Mouse (Mus musculus) bone marrow macrophage, adult 2 months (primary cell): Measurements from ENCODE around the gene Tshz2. TPM values are rescaled to one million over a fixed set of nuclear protein-coding genes. Genes with fewer than 3 reads are reported as not detected.

Source experiments
- H3K27ac ChIP-seq: 2 replicates; pipeline ENCODE4 v1.5.1; 2012; ENCODE audit warnings: low read depth, low read length; ENCODE audit not compliant: insufficient read depth
- H3K4me1 ChIP-seq: 2 replicates; pipeline ENCODE4 v1.6.1; 2012; ENCODE audit warnings: low read length; ENCODE audit not compliant: control insufficient read depth, insufficient read depth
- H3K4me3 ChIP-seq: 2 replicates; pipeline ENCODE4 v1.5.1; 2012; ENCODE audit warnings: mild to moderate bottlenecking, low read length, moderate library complexity; ENCODE audit not compliant: insufficient read depth
- CTCF ChIP-seq: IDR thresholded peaks from 2 replicates; pipeline ENCODE4 v1.5.1; 2012; ENCODE audit warnings: low read depth, mild to moderate bottlenecking, low read length, moderate library complexity
- POLR2A ChIP-seq: IDR thresholded peaks from 2 replicates; pipeline ENCODE4 v1.6.1; 2012; ENCODE audit warnings: mild to moderate bottlenecking, low read depth, low read length, borderline replicate concordance
- polyA plus RNA-seq: library from polyadenylated mRNA; stranded (reverse); fragments of >200 nt; gene quantifications from 2 replicates; pipeline ENCODE4 v1.2.4, GENCODE M21; 2012; ENCODE audit not compliant: missing spikeins, insufficient read depth, insufficient read length

Tshz2 gene
- polyA plus RNA-seq, 1 experiment: not detected

DNA sequence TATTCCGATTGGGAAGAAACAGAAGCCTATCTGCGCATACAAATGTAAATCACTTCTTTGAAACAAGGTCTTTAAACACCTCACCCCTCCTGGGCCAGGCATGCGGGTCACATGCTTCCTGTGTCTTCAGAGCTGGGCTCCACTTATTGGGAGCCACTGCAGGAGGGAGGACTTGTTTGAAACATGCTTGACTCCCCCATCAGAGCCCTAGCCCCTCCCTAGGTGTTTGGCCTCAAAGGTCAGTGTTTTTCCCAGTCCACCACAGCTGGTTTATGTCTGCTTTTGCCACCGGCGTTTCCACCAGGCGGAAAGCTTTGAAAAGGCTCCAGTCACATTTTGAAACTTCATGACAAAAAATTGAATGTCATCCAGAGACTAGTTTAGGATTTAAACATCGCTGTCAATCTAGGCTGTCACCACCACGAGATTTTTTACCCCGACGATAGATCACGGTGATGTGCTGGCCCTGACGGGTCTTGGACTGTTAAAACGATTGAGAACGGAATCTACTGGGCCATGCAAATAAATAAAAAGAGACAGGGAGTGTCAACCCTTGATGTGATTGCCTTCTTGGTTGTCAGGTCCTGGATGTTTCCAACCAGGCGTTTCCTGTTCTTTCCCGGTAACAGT lies 96.0 kb downstream of the Tshz2 start:
- Histone ChIP-seq H3K27ac (no peak overlapping the region), H3K4me1 (no peaks in the 10 kb centered on the region), H3K4me3 (no peak overlapping the region)
- TF ChIP-seq CTCF (no peak), POLR2A (no peak)

DNA sequence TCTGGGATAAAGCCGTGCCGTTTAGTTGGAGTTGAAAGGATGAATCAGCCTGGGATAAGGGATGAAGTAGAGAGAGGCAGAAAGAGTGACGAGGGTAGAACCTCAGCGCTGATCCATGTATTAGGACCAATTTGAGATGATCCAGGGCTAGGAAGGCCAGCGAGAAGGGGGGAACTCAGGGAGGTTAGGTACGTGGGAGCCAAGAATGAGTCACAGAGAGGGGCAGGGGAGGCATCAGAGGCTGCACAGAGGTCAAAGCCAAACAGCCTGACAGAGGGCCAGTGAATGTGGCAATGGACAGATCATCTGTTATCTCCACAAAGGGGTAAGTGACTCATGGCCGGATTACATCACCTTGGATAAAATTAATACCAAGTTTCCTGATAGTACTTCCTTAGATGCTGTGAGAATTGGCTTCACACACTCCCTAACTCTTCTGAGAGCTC lies 97.8 kb downstream of the Tshz2 start:
- H3K4me3 ChIP-seq: no peak overlapping the region
- no peak overlapping the region for H3K27ac ChIP-seq
- no peaks in the 10 kb centered on the region for H3K4me1 ChIP-seq
- TF ChIP-seq POLR2A (no peak), CTCF (no peak)

DNA sequence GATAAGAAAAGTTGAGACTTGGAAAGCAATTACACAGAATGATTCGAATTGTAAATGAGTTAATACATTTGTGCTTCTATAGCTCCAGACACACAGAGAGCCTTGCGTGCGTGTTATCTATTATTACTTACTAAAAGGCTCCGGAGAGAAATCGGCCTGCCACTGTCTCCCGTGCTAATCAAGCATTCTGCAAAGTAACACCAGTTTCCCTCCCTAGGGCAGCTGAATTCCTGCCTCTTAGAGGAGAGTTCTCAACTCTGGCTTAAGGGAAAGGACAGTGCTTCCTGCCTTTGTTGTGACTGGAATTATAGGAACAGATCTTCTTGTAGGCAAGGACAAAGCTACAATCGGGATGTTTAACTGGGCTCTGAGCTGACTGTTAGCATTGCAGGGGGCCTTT lies 101.2 kb downstream of the Tshz2 start:
- TF ChIP-seq POLR2A: no peak
- no peak for TF ChIP-seq CTCF
- Histone ChIP-seq H3K4me3 (no peak overlapping the region), H3K4me1 (no peaks in the 10 kb centered on the region), H3K27ac (no peak overlapping the region)

DNA sequence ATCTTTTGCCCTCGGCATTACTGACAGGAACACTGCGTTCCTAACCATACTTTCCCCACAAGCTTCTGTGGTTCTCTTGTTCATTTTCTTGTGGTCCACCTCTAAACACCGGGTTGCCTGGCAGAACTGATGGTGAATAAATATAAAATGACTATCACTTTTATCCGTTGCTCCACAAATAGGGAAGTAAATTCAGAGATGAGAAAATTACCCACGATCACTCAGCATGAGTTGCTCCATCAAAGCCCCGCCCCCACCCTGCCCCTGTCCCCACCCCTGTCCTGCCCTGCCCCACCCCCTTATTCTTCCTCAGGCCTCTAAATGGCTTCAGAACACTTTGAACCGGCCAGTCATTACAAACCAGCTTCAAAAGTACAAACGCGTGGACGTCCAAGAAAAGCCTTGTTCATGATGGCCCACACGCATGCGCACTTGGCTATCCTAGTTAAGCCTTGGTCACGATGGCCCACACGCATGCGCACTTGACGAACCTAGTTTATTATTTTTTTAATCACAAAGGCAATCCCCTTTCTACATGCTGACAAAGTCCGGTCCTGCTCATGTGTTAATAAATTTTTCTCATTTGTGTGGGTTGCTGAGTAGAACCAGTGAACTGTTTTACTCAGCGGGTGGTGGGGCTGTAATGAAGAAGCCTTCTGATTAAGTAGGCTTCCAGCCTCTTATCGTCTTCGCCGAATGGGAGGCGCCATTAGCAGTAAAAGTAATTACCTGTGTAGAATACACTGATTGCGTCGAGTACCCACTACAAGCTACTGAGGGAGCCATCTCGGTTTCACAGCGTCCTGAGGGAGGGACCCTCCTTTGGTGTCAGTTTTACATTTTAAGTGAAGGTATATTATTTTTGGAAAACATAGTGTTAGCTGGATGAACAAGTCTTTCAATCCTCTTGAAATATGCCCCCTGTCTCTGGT lies 102.9 kb downstream of the Tshz2 start:
- H3K4me3 ChIP-seq: no peak overlapping the region
- H3K27ac ChIP-seq: no peak overlapping the region
- no peaks in the 10 kb centered on the region for H3K4me1 ChIP-seq
- no peak for TF ChIP-seq POLR2A

DNA sequence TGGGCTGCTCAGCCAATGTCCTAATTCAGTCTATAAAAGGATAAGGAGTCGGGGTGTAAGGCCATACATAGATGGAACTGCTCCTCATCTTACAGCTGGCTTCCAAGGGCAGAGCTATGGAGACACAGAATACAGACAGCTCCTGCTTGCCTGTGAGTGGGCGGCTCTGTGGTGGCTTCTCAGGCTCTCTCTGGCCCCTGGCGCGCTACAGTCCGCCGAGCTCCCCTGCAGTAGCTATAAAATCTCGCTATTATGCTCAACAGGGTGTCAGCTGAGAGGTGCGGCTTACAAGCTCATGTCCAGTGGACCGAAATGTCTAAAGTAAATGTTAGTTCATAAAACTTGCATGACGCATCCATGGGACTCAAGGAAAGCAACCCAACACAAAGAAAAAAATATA lies 108.2 kb downstream of the Tshz2 start:
- Histone ChIP-seq H3K4me3 (no peak overlapping the region), H3K4me1 (no peaks in the 10 kb centered on the region), H3K27ac (no peak overlapping the region)
- TF ChIP-seq CTCF: no peak
- no peak for TF ChIP-seq POLR2A

DNA sequence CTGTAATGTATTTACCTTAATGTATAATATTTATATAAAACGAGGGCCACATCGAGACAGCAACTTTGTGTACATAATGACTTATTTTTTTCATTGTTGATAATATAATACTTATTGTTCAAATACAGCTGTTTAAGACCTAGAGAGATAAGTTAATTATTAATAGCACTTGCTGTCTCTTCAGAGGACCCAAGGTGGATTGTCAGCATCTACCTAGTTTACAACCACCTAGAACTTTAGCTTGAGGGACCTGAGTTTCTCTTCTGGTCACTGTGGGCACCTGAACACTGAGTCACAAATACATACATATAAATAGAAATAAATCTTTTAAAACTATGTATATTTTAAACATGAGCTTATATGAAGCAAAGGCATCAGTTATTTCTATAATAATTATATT lies 110.0 kb downstream of the Tshz2 start:
- H3K4me1 ChIP-seq: no peaks in the 10 kb centered on the region
- TF ChIP-seq POLR2A (no peak), CTCF (no peak)
- H3K27ac ChIP-seq: no peak overlapping the region
- H3K4me3 ChIP-seq: no peak overlapping the region

DNA sequence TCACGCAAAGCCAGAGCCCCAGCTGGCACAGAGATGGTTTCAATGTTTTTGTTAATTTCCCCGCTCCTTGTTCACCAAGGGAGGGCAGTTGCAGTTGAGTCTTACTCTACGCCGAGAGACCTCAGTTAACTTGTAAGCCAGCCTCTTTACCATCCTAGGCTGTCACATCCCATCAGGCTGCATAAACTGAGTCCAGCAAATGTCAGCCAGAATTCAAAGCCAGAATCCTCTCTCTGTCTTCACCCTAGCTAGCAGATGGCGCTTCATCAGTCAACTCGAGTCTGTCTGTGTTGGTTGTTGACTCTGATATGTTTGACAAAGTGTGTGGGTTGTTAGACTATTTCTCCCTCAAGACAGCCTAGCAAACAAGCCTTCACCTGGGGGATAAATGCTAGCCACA lies 110.5 kb downstream of the Tshz2 start:
- Histone ChIP-seq H3K4me3 (no peak overlapping the region), H3K4me1 (no peaks in the 10 kb centered on the region), H3K27ac (no peak overlapping the region)
- no peak for TF ChIP-seq CTCF
- no peak for TF ChIP-seq POLR2A

DNA sequence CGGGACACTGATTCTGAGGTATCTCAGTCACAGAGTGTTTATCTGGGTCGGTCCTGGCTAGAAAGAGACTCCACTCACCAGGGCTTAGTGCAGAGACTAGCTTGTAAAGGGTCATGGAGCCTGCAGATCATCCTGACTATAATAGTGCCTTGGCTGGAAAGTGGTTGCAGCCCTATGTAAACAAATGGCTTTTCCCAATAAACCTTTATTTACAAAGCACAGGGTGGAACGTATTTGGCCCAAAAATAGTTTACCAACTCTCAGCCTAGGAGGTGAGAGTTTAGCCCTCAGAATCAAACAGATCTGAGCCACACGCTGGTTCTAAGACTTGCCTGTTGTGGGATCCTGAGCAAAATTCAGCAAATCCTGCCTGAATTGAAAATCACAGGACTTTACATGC lies 111.1 kb downstream of the Tshz2 start:
- Histone ChIP-seq H3K4me3 (no peak overlapping the region), H3K4me1 (no peaks in the 10 kb centered on the region), H3K27ac (no peak overlapping the region)
- TF ChIP-seq CTCF: no peak

DNA sequence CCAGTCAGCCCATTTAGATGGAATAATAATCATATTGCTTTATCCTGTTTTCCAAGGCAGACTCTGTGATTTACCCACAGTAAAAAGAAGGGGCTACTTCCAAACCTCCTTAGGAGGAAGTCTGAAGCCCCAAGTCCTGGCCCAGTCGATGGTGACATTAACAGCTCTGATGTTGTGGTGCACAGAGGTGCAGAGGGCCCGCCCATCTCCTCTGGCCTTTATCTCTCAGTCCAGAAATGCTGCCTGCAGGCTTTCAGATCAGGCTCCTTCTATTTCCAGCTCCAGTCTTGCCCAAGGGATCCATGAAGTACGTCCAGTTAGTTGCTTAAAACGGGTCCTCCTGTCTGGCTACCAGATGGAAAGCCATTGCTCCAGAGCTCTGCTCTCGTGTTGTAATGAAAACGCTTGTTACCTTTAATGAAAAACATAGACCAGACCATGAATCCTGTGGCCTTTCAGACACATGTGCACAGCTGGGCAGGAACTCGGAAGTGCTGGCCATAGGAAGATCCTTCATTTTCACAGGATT lies 114.4 kb downstream of the Tshz2 start:
- Histone ChIP-seq H3K4me1 (no peaks in the 10 kb centered on the region), H3K4me3 (no peak overlapping the region), H3K27ac (no peak overlapping the region)
- TF ChIP-seq POLR2A (no peak), CTCF (no peak)

DNA sequence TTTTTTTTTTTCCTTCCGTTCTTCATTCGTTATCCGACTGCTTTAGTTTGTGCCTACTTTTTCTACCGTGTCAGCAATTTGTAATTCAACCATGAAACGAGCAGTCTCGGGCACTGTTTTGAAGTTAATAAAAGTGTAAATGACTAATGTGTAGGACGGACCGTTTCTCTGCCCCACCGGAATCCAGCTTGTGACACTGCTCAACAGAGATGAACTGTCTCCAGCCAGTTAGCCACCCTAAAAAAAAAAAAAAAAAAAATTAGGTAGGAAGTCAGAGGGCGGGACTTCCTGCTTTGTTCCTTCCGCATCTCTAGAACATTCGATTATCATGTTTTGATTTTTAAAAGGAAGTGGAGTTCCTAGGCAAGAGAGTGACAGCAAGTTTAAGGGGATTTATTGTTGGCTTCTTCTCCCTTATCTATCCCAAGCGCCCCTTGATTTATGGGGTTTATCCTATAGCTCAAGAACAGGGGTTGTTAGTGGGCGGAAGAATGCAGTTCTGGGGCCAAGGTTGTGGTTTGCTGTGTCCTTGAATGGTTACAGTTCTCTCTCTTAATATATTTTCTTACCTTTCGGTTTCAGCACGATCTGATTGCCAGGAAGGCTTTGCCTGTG lies 116.6 kb downstream of the Tshz2 start:
- H3K27ac ChIP-seq: no peak overlapping the region
- no peak overlapping the region for H3K4me3 ChIP-seq
- H3K4me1 ChIP-seq: no peaks in the 10 kb centered on the region
- TF ChIP-seq POLR2A (no peak), CTCF (no peak)
